Comparison of ENCODE assay signal across 8 mouse cellular contexts in genomic region chrX:9273377-9274002, GRCm38 (mm10). TPM values are rescaled to one million over a fixed set of nuclear protein-coding genes. Genes with fewer than 3 reads are reported as not detected.
DNase-seq lines count a peak whose midpoint lies in the region; ATAC-seq and TF ChIP-seq lines count a peak whose summit lies in the region.

No protein-coding gene starts in this region.

- peak overlapping the region; percentile 66 for H3K4me2 ChIP-seq in heart, embryonic 12.5 days
- peak overlapping the region; percentile 50 for H3K4me2 ChIP-seq in hindbrain, embryonic 11.5 days (replicated peaks; ENCODE audit: low read depth, low read length)

- H3K4me1 ChIP-seq in heart, embryonic 12.5 days (replicated peaks), result no peaks in the 10 kb centered on the region
- peaks cover 15% of the 10 kb centered on the region for H3K4me1 ChIP-seq in G1E (ENCODE audit: insufficient read depth, low read depth, low read length)
- H3K4me1 ChIP-seq in hindbrain, embryonic 11.5 days (replicated peaks; ENCODE audit: control insufficient read depth, insufficient read depth, low read length), result no peaks in the 10 kb centered on the region

- no peak for DNase-seq in heart, postnatal 10 days
- no peak for DNase-seq in G1E (ENCODE audit: low spot score)
- DNase-seq in hindbrain, embryonic 11.5 days (ENCODE audit: low spot score), result no peak
- DNase-seq in cerebellum, postnatal 10 days, result no peak
- no peak for DNase-seq in Muller cell, postnatal 12 days (ENCODE audit: inconsistent ontology term)
- DNase-seq in urinary bladder, adult 18-20 months (ENCODE audit: low spot score in 2 of 2), result no peak

- TF ChIP-seq CTCF in G1E (IDR thresholded peaks at IDR 0.05; ENCODE audit: low read depth, low read length), result no peak

- no peak for ATAC-seq in heart, embryonic 12.5 days (ENCODE audit: insufficient number of reproducible peaks, low FRiP score)
- ATAC-seq in G1E (ENCODE audit: extremely low read depth, insufficient number of reproducible peaks, low FRiP score, poor library complexity, severe bottlenecking), result no peak
- no peak for ATAC-seq in hindbrain, embryonic 11.5 days (ENCODE audit: low FRiP score)
- 0 out of 2 replicates have a peak, but pooled peaks have one; percentile 12 for ATAC-seq in megakaryocyte-erythroid progenitor cell, adult 5-6 weeks (replicated peaks; ENCODE audit: low FRiP score, low TSS enrichment, poor library complexity, severe bottlenecking)

- 0 out of 2 replicates have a peak, but pooled peaks cover 7% of the 10 kb centered on the region for H3K9me3 ChIP-seq in heart, embryonic 12.5 days (replicated peaks)
- no peaks in the 10 kb centered on the region for H3K9me3 ChIP-seq in G1E (replicated peaks)
- no peaks in the 10 kb centered on the region for H3K9me3 ChIP-seq in hindbrain, embryonic 11.5 days (ENCODE audit: control insufficient read depth, low read length)

- H3K27ac ChIP-seq in heart, embryonic 12.5 days (ENCODE audit: poor library complexity, severe bottlenecking), result peak overlapping the region; percentile 57
- no peak overlapping the region for H3K27ac ChIP-seq in hindbrain, embryonic 11.5 days (ENCODE audit: low read depth, low read length)

- H3K9ac ChIP-seq in heart, embryonic 12.5 days, result peak overlapping the region; percentile 79; the same call in 1 of the 2 replicates
- H3K9ac ChIP-seq in hindbrain, embryonic 11.5 days (ENCODE audit: low read depth, low read length), result no peak overlapping the region; the same call in 1 of the 2 replicates

- peak overlapping the region; percentile 77 for H3K4me3 ChIP-seq in heart, embryonic 12.5 days
- H3K4me3 ChIP-seq in G1E (ENCODE audit: low read depth, low read length), result peak overlapping the region; percentile 88
- H3K4me3 ChIP-seq in hindbrain, embryonic 11.5 days (ENCODE audit: low read depth, low read length), result peak overlapping the region; percentile 52

- 50% methylated on average over 12 of the region's 12 CpGs for WGBS in heart, embryonic 12.5 days
- WGBS in hindbrain, embryonic 11.5 days, result 59% methylated on average over 12 of the region's 12 CpGs

- H3K27me3 ChIP-seq in heart, embryonic 12.5 days (replicated peaks), result peaks cover 8% of the 10 kb centered on the region; the same call in 1 of the 2 replicates
- no peaks in the 10 kb centered on the region for H3K27me3 ChIP-seq in G1E (ENCODE audit: insufficient read depth, low read length)
- H3K27me3 ChIP-seq in hindbrain, embryonic 11.5 days (ENCODE audit: control insufficient read depth, insufficient read depth, low read length), result no peaks in the 10 kb centered on the region

- no peaks in the 10 kb centered on the region for H3K36me3 ChIP-seq in heart, embryonic 12.5 days
- no peaks in the 10 kb centered on the region for H3K36me3 ChIP-seq in G1E (replicated peaks)
- no peaks in the 10 kb centered on the region for H3K36me3 ChIP-seq in hindbrain, embryonic 11.5 days (ENCODE audit: control insufficient read depth, insufficient read depth, low read length)

- intact Hi-C loops in heart, postnatal 10 days (cut with DNase I), result no loop called here

RNA-seq across cellular contexts. Expression of gene Xk, which starts 0.9 kb away (rescaled TPM):
- 9.5 and 10.6 TPM in 2 replicates for polyA plus RNA-seq in heart, embryonic 12.5 days (2016; fragmentation: Nextera tagmentation; extraction: Ambion mirVana)
- 1 to 10 TPM; 4.2 to 4.7 TPM for total RNA-seq in heart, postnatal 10 days (2021)
- 285 and 318 TPM in 2 replicates for total RNA-seq in G1E (2014; fragmentation: Nextera tagmentation)
- 37.5 and 41.4 TPM in 2 replicates for total RNA-seq in G1E (2017)
- 24.2 and 26.6 TPM in 2 replicates for polyA plus RNA-seq in G1E (2012)
- 2.6 and 3.1 TPM in 2 replicates for polyA plus RNA-seq in hindbrain, embryonic 11.5 days (2014; fragmentation: Nextera tagmentation; extraction: Ambion mirVana)
- total RNA-seq in megakaryocyte-erythroid progenitor cell, adult 5-6 weeks (2014; fragmentation: Nextera tagmentation), result 45.8 and 46.1 TPM in 2 replicates
- total RNA-seq in megakaryocyte-erythroid progenitor cell, adult 5-6 weeks (2017), result 18.6 and 21.5 TPM in 2 replicates

RNA-seq across cellular contexts. Expression of gene H2al1m, which starts 10.1 kb away (rescaled TPM):
- polyA plus RNA-seq in heart, embryonic 12.5 days (2016; fragmentation: Nextera tagmentation; extraction: Ambion mirVana), result 0.83 and 1.3 TPM in 2 replicates
- under 1 TPM in 1 of 2 experiments, not detected in 1; 0.72 TPM for total RNA-seq in heart, postnatal 10 days (2021)
- total RNA-seq in G1E (2014; fragmentation: Nextera tagmentation) (2.0 and 8.1 TPM in 2 replicates), G1E (2017) (not detected in 2 replicates)
- not detected in 2 replicates for polyA plus RNA-seq in G1E (2012)
- not detected in 2 replicates for polyA plus RNA-seq in hindbrain, embryonic 11.5 days (2014; fragmentation: Nextera tagmentation; extraction: Ambion mirVana)
- 8.3 and 18.6 TPM in 2 replicates for total RNA-seq in megakaryocyte-erythroid progenitor cell, adult 5-6 weeks (2014; fragmentation: Nextera tagmentation)
- not detected in 2 replicates for total RNA-seq in megakaryocyte-erythroid progenitor cell, adult 5-6 weeks (2017)

RNA-seq across cellular contexts. Expression of gene Gm14862, which starts 16.8 kb away (rescaled TPM):
- 0.49 and 0.89 TPM in 2 replicates for polyA plus RNA-seq in heart, embryonic 12.5 days (2016; fragmentation: Nextera tagmentation; extraction: Ambion mirVana)
- total RNA-seq in heart, postnatal 10 days (2021), result not detected
- total RNA-seq in G1E (2014; fragmentation: Nextera tagmentation) (not detected in 2 replicates), G1E (2017) (not detected in 2 replicates)
- polyA plus RNA-seq in G1E (2012), result not detected in 2 replicates
- 0.25 TPM in 1 of 2 replicates, not detected in the other for polyA plus RNA-seq in hindbrain, embryonic 11.5 days (2014; fragmentation: Nextera tagmentation; extraction: Ambion mirVana)
- not detected in 2 replicates for total RNA-seq in megakaryocyte-erythroid progenitor cell, adult 5-6 weeks (2014; fragmentation: Nextera tagmentation)
- not detected in 2 replicates for total RNA-seq in megakaryocyte-erythroid progenitor cell, adult 5-6 weeks (2017)
